Mouse (Mus musculus): Measurements from ENCODE around the gene Itga8. TPM values are rescaled to one million over a fixed set of nuclear protein-coding genes. Genes with fewer than 3 reads are reported as not detected.

Itga8 gene
- polyA plus RNA-seq, 2 experiments = 11.3 to 14.6 TPM

GRCm38 (mm10) chr2:12320914-12321313 is 19.2 kb upstream of the Itga8 start:
- Histone ChIP-seq H3K9ac (ENCODE audit: low read depth, low read length, severe bottlenecking) (no peak overlapping the region), H3K4me3 (replicated peaks; ENCODE audit: low read length) (no peak overlapping the region), H3K4me2 (replicated peaks; ENCODE audit: low read depth, low read length, severe bottlenecking) (no peak overlapping the region), H3K36me3 (ENCODE audit: control insufficient read depth, insufficient read depth, low read length) (no peaks in the 10 kb centered on the region), H3K27me3 (ENCODE audit: control insufficient read depth, insufficient read depth, low read length) (no peaks in the 10 kb centered on the region), H3K4me1 (ENCODE audit: control insufficient read depth, insufficient read depth, low read length) (peaks cover 7% of the 10 kb centered on the region; the same call in 1 of the 2 replicates), H3K9me3 (ENCODE audit: control insufficient read depth, low read length) (no peaks in the 10 kb centered on the region), H3K27ac (replicated peaks; ENCODE audit: low read depth, low read length) (no peak overlapping the region)
- no peak for DNase-seq (ENCODE audit: low spot score)
- WGBS = 86% methylated on average over 4 of the region's 4 CpGs
- no peak for ATAC-seq (ENCODE audit: low FRiP score, low read depth)
- no peak for TF ChIP-seq POLR2A (IDR thresholded peaks at IDR 0.05; ENCODE audit: borderline replicate concordance, extremely low read depth, insufficient read depth, insufficient read length)

GRCm38 (mm10) chr2:12318715-12319114 is 17.0 kb upstream of the Itga8 start:
- TF ChIP-seq POLR2A (IDR thresholded peaks at IDR 0.05; ENCODE audit: borderline replicate concordance, extremely low read depth, insufficient read depth, insufficient read length) = no peak
- WGBS = 98% methylated on average over 3 of the region's 3 CpGs

GRCm38 (mm10) chr2:12318036-12318435 is 16.3 kb upstream of the Itga8 start:
- WGBS = 70% methylated on average over 4 of the region's 4 CpGs
- H3K36me3 ChIP-seq (ENCODE audit: control insufficient read depth, insufficient read depth, low read length) = no peaks in the 10 kb centered on the region
- ATAC-seq (ENCODE audit: low FRiP score, low read depth) (no peak; the same call in 1 of the 2 replicates), DNase-seq (ENCODE audit: low spot score) (no peak)
- H3K27ac ChIP-seq (replicated peaks; ENCODE audit: low read depth, low read length) = no peak overlapping the region
- H3K27me3 ChIP-seq (ENCODE audit: control insufficient read depth, insufficient read depth, low read length) = no peaks in the 10 kb centered on the region
- no peak for TF ChIP-seq POLR2A (IDR thresholded peaks at IDR 0.05; ENCODE audit: borderline replicate concordance, extremely low read depth, insufficient read depth, insufficient read length)
- H3K9ac ChIP-seq (ENCODE audit: low read depth, low read length, severe bottlenecking) = no peak overlapping the region
- H3K4me1 ChIP-seq (ENCODE audit: control insufficient read depth, insufficient read depth, low read length) = peaks cover 7% of the 10 kb centered on the region; the same call in 1 of the 2 replicates
- no peak overlapping the region for H3K4me2 ChIP-seq (replicated peaks; ENCODE audit: low read depth, low read length, severe bottlenecking)
- H3K4me3 ChIP-seq (replicated peaks; ENCODE audit: low read length) = no peak overlapping the region
- no peaks in the 10 kb centered on the region for H3K9me3 ChIP-seq (ENCODE audit: control insufficient read depth, low read length)

More at GRCm38 (mm10) chr2:12318715-12319114, 17.0 kb upstream of the Itga8 start:
- Histone ChIP-seq H3K4me1 (ENCODE audit: control insufficient read depth, insufficient read depth, low read length) (peaks cover 7% of the 10 kb centered on the region; the same call in 1 of the 2 replicates), H3K27me3 (ENCODE audit: control insufficient read depth, insufficient read depth, low read length) (no peaks in the 10 kb centered on the region), H3K9me3 (ENCODE audit: control insufficient read depth, low read length) (no peaks in the 10 kb centered on the region), H3K4me3 (replicated peaks; ENCODE audit: low read length) (no peak overlapping the region), H3K27ac (replicated peaks; ENCODE audit: low read depth, low read length) (no peak overlapping the region), H3K36me3 (ENCODE audit: control insufficient read depth, insufficient read depth, low read length) (no peaks in the 10 kb centered on the region), H3K4me2 (replicated peaks; ENCODE audit: low read depth, low read length, severe bottlenecking) (no peak overlapping the region), H3K9ac (ENCODE audit: low read depth, low read length, severe bottlenecking) (no peak overlapping the region)
- ATAC-seq (ENCODE audit: low FRiP score, low read depth) (no peak), DNase-seq (ENCODE audit: low spot score) (no peak)

GRCm38 (mm10) chr2:12317343-12317742 is 15.6 kb upstream of the Itga8 start:
- Histone ChIP-seq H3K27me3 (ENCODE audit: control insufficient read depth, insufficient read depth, low read length) (no peaks in the 10 kb centered on the region), H3K9me3 (ENCODE audit: control insufficient read depth, low read length) (no peaks in the 10 kb centered on the region), H3K4me2 (replicated peaks; ENCODE audit: low read depth, low read length, severe bottlenecking) (no peak overlapping the region), H3K27ac (replicated peaks; ENCODE audit: low read depth, low read length) (no peak overlapping the region), H3K36me3 (ENCODE audit: control insufficient read depth, insufficient read depth, low read length) (no peaks in the 10 kb centered on the region), H3K4me3 (replicated peaks; ENCODE audit: low read length) (no peak overlapping the region), H3K4me1 (ENCODE audit: control insufficient read depth, insufficient read depth, low read length) (peaks cover 7% of the 10 kb centered on the region; the same call in 1 of the 2 replicates), H3K9ac (ENCODE audit: low read depth, low read length, severe bottlenecking) (no peak overlapping the region)
- ATAC-seq (ENCODE audit: low FRiP score, low read depth) (no peak), DNase-seq (ENCODE audit: low spot score) (no peak)
- WGBS = 80% methylated on average over 5 of the region's 5 CpGs
- no peak for TF ChIP-seq POLR2A (IDR thresholded peaks at IDR 0.05; ENCODE audit: borderline replicate concordance, extremely low read depth, insufficient read depth, insufficient read length)

GRCm38 (mm10) chr2:12316361-12316760 is 14.6 kb upstream of the Itga8 start:
- no peaks in the 10 kb centered on the region for H3K27me3 ChIP-seq (ENCODE audit: control insufficient read depth, insufficient read depth, low read length)
- no peaks in the 10 kb centered on the region for H3K9me3 ChIP-seq (ENCODE audit: control insufficient read depth, low read length)
- 28% methylated on average over 7 of the region's 7 CpGs for WGBS
- H3K36me3 ChIP-seq (ENCODE audit: control insufficient read depth, insufficient read depth, low read length) = no peaks in the 10 kb centered on the region
- TF ChIP-seq POLR2A (IDR thresholded peaks at IDR 0.05; ENCODE audit: borderline replicate concordance, extremely low read depth, insufficient read depth, insufficient read length) = no peak
- peaks cover 7% of the 10 kb centered on the region; the same call in 1 of the 2 replicates for H3K4me1 ChIP-seq (ENCODE audit: control insufficient read depth, insufficient read depth, low read length)
- H3K4me2 ChIP-seq (replicated peaks; ENCODE audit: low read depth, low read length, severe bottlenecking) = no peak overlapping the region
- no peak overlapping the region for H3K27ac ChIP-seq (replicated peaks; ENCODE audit: low read depth, low read length)
- no peak overlapping the region for H3K9ac ChIP-seq (ENCODE audit: low read depth, low read length, severe bottlenecking)
- no peak overlapping the region for H3K4me3 ChIP-seq (replicated peaks; ENCODE audit: low read length)
- DNase-seq (ENCODE audit: low spot score) (no peak), ATAC-seq (ENCODE audit: low FRiP score, low read depth) (no peak)

GRCm38 (mm10) chr2:12314028-12314427 is 12.3 kb upstream of the Itga8 start:
- 68% methylated on average over 6 of the region's 6 CpGs for WGBS
- no peak overlapping the region for H3K9ac ChIP-seq (ENCODE audit: low read depth, low read length, severe bottlenecking)
- H3K27ac ChIP-seq (replicated peaks; ENCODE audit: low read depth, low read length) = no peak overlapping the region
- H3K4me2 ChIP-seq (replicated peaks; ENCODE audit: low read depth, low read length, severe bottlenecking) = no peak overlapping the region
- DNase-seq (ENCODE audit: low spot score) (no peak), ATAC-seq (ENCODE audit: low FRiP score, low read depth) (no peak)
- no peaks in the 10 kb centered on the region for H3K36me3 ChIP-seq (ENCODE audit: control insufficient read depth, insufficient read depth, low read length)
- no peak overlapping the region for H3K4me3 ChIP-seq (replicated peaks; ENCODE audit: low read length)
- H3K4me1 ChIP-seq (ENCODE audit: control insufficient read depth, insufficient read depth, low read length) = peaks cover 9% of the 10 kb centered on the region; the same call in 1 of the 2 replicates
- TF ChIP-seq POLR2A (IDR thresholded peaks at IDR 0.05; ENCODE audit: borderline replicate concordance, extremely low read depth, insufficient read depth, insufficient read length) = no peak
- H3K27me3 ChIP-seq (ENCODE audit: control insufficient read depth, insufficient read depth, low read length) = no peaks in the 10 kb centered on the region
- H3K9me3 ChIP-seq (ENCODE audit: control insufficient read depth, low read length) = no peaks in the 10 kb centered on the region
